Mouse (Mus musculus): Measurements from ENCODE around the gene Zfp628. TPM values are rescaled to one million over a fixed set of nuclear protein-coding genes. Genes with fewer than 3 reads are reported as not detected.
A peak's percentile ranks its signal among the peaks of the same experiment; 100 is the strongest.

The Zfp628 gene
- polyA plus RNA-seq, 1 experiment, result 6.3 TPM

- H3K4me1 ChIP-seq (ENCODE audit: control insufficient read depth, insufficient read depth, low read length), result peaks cover 8% of the 10 kb centered on the region
- TF ChIP-seq CTCF (IDR thresholded peaks at IDR 0.05; ENCODE audit: borderline replicate concordance, insufficient read depth, low read length) (no peak), POLR2A (IDR thresholded peaks at IDR 0.05; ENCODE audit: low read depth, low read length) (peak; percentile 33)
- peak overlapping the region; percentile 97 for H3K27ac ChIP-seq (ENCODE audit: insufficient read depth, low read length)
- peak overlapping the region; percentile 77 for H3K4me3 ChIP-seq (ENCODE audit: insufficient read depth, low read length)
These were observed 826 bp downstream of the Zfp628 start for GRCm38 (mm10) chr7:4915669-4916416.

GRCm38 (mm10) chr7:4917494-4917893 is 2.5 kb downstream of the Zfp628 start:
- no peak overlapping the region for H3K4me3 ChIP-seq (ENCODE audit: insufficient read depth, low read length)
- H3K4me1 ChIP-seq (ENCODE audit: control insufficient read depth, insufficient read depth, low read length), result peaks cover 8% of the 10 kb centered on the region
- TF ChIP-seq CTCF (IDR thresholded peaks at IDR 0.05; ENCODE audit: borderline replicate concordance, insufficient read depth, low read length) (no peak), POLR2A (IDR thresholded peaks at IDR 0.05; ENCODE audit: low read depth, low read length) (no peak)
- H3K27ac ChIP-seq (ENCODE audit: insufficient read depth, low read length), result no peak overlapping the region

- Histone ChIP-seq H3K4me1 (ENCODE audit: control insufficient read depth, insufficient read depth, low read length) (peaks cover 15% of the 10 kb centered on the region), H3K4me3 (ENCODE audit: insufficient read depth, low read length) (no peak overlapping the region), H3K27ac (ENCODE audit: insufficient read depth, low read length) (no peak overlapping the region)
- TF ChIP-seq CTCF (IDR thresholded peaks at IDR 0.05; ENCODE audit: borderline replicate concordance, insufficient read depth, low read length), result no peak
- TF ChIP-seq POLR2A (IDR thresholded peaks at IDR 0.05; ENCODE audit: low read depth, low read length), result no peak
These were observed 3.7 kb downstream of the Zfp628 start for GRCm38 (mm10) chr7:4918681-4919080.

- Histone ChIP-seq H3K4me1 (ENCODE audit: control insufficient read depth, insufficient read depth, low read length) (peaks cover 15% of the 10 kb centered on the region), H3K4me3 (ENCODE audit: insufficient read depth, low read length) (no peak overlapping the region), H3K27ac (ENCODE audit: insufficient read depth, low read length) (no peak overlapping the region)
- TF ChIP-seq CTCF (IDR thresholded peaks at IDR 0.05; ENCODE audit: borderline replicate concordance, insufficient read depth, low read length) (no peak), POLR2A (IDR thresholded peaks at IDR 0.05; ENCODE audit: low read depth, low read length) (no peak)
These were observed 4.1 kb downstream of the Zfp628 start for GRCm38 (mm10) chr7:4919096-4919495.

GRCm38 (mm10) chr7:4919971-4920370 is 5.0 kb downstream of the Zfp628 start:
- no peak overlapping the region for H3K27ac ChIP-seq (ENCODE audit: insufficient read depth, low read length)
- H3K4me1 ChIP-seq (ENCODE audit: control insufficient read depth, insufficient read depth, low read length), result peaks cover 18% of the 10 kb centered on the region
- no peak overlapping the region for H3K4me3 ChIP-seq (ENCODE audit: insufficient read depth, low read length)
- TF ChIP-seq POLR2A (IDR thresholded peaks at IDR 0.05; ENCODE audit: low read depth, low read length), result no peak
- TF ChIP-seq CTCF (IDR thresholded peaks at IDR 0.05; ENCODE audit: borderline replicate concordance, insufficient read depth, low read length), result no peak

- peaks cover 22% of the 10 kb centered on the region for H3K4me1 ChIP-seq (ENCODE audit: control insufficient read depth, insufficient read depth, low read length)
- no peak overlapping the region for H3K27ac ChIP-seq (ENCODE audit: insufficient read depth, low read length)
- TF ChIP-seq CTCF (IDR thresholded peaks at IDR 0.05; ENCODE audit: borderline replicate concordance, insufficient read depth, low read length) (no peak), POLR2A (IDR thresholded peaks at IDR 0.05; ENCODE audit: low read depth, low read length) (no peak)
- no peak overlapping the region for H3K4me3 ChIP-seq (ENCODE audit: insufficient read depth, low read length)
These were observed 5.5 kb downstream of the Zfp628 start for GRCm38 (mm10) chr7:4920496-4920895.

GRCm38 (mm10) chr7:4920976-4921823 is 6.2 kb downstream of the Zfp628 start:
- Histone ChIP-seq H3K4me1 (ENCODE audit: control insufficient read depth, insufficient read depth, low read length) (peaks cover 24% of the 10 kb centered on the region; the same call in 1 of the 2 replicates), H3K27ac (ENCODE audit: insufficient read depth, low read length) (no peak overlapping the region), H3K4me3 (ENCODE audit: insufficient read depth, low read length) (no peak overlapping the region)
- TF ChIP-seq CTCF (IDR thresholded peaks at IDR 0.05; ENCODE audit: borderline replicate concordance, insufficient read depth, low read length), result no peak

- TF ChIP-seq POLR2A (IDR thresholded peaks at IDR 0.05; ENCODE audit: low read depth, low read length) (no peak; the same call in 1 of the 2 replicates), CTCF (IDR thresholded peaks at IDR 0.05; ENCODE audit: borderline replicate concordance, insufficient read depth, low read length) (no peak)
- H3K4me1 ChIP-seq (ENCODE audit: control insufficient read depth, insufficient read depth, low read length), result peaks cover 18% of the 10 kb centered on the region; the same call in 1 of the 2 replicates
- H3K4me3 ChIP-seq (ENCODE audit: insufficient read depth, low read length), result no peak within 1 kb of the TSS
- H3K27ac ChIP-seq (ENCODE audit: insufficient read depth, low read length), result peak within 1 kb of the TSS; percentile 34; the same call in 1 of the 2 replicates
These were observed 6.9 kb downstream of the Zfp628 start, which contains the start of gene Nat14 for GRCm38 (mm10) chr7:4921824-4922482. Nat14 (plus strand) TSS chr7:4922028.

GRCm38 (mm10) chr7:4922508-4922907 is 7.5 kb downstream of the Zfp628 start:
- TF ChIP-seq POLR2A (IDR thresholded peaks at IDR 0.05; ENCODE audit: low read depth, low read length) (peak; percentile 42; the same call in 1 of the 2 replicates), CTCF (IDR thresholded peaks at IDR 0.05; ENCODE audit: borderline replicate concordance, insufficient read depth, low read length) (no peak)
- peaks cover 18% of the 10 kb centered on the region; the same call in 1 of the 2 replicates for H3K4me1 ChIP-seq (ENCODE audit: control insufficient read depth, insufficient read depth, low read length)
- peak overlapping the region; percentile 34; the same call in 1 of the 2 replicates for H3K27ac ChIP-seq (ENCODE audit: insufficient read depth, low read length)
- H3K4me3 ChIP-seq (ENCODE audit: insufficient read depth, low read length), result no peak overlapping the region

All from embryonic fibroblast, embryonic 13.5 days (primary cell).